Mouse (Mus musculus) olfactory bulb, adult 2 months (tissue): ENCODE results near the gene Zbtb38. TPM values are rescaled to one million over a fixed set of nuclear protein-coding genes. Genes with fewer than 3 reads are reported as not detected.

Experiments
- H3K27ac ChIP-seq: fragments of 200-500 bp; 2 replicates; pipeline ENCODE4 v1.5.1; 2012; ENCODE audit warnings: low read depth, low read length; ENCODE audit not compliant: insufficient read depth
- H3K4me1 ChIP-seq: fragments of 200-500 bp; 2 replicates; pipeline ENCODE4 v1.6.1; 2012; ENCODE audit warnings: low read length; ENCODE audit not compliant: control insufficient read depth, insufficient read depth
- H3K4me3 ChIP-seq: fragments of 200-500 bp; 2 replicates; pipeline ENCODE4 v1.5.1; 2012; ENCODE audit warnings: mild to moderate bottlenecking, low read depth, low read length, moderate library complexity; ENCODE audit not compliant: insufficient read depth
- CTCF ChIP-seq: fragments of 200-500 bp; IDR thresholded peaks from 2 replicates; pipeline ENCODE4 v1.5.1; 2012; ENCODE audit warnings: low read depth, mild to moderate bottlenecking, low read length, moderate library complexity; ENCODE audit not compliant: insufficient read depth
- POLR2A ChIP-seq: fragments of 200-500 bp; IDR thresholded peaks from 2 replicates; pipeline ENCODE4 v1.6.1; 2012; ENCODE audit warnings: mild to moderate bottlenecking, low read depth, low read length, moderate library complexity; ENCODE audit not compliant: insufficient read depth
- WGBS: fragments of 180-500 bp; shearing (Covaris S2); methylation state at CpG from one replicate; pipeline ENCODE4 v1.1.7; 2018; 5-methylcytosine and 5-hydroxymethylcytosine counted together
- polyA plus RNA-seq: library from polyadenylated mRNA; stranded (reverse); fragments of >200 nt; gene quantifications from 2 replicates; pipeline ENCODE4 v1.2.4, GENCODE M21; 2012; ENCODE audit warnings: low replicate concordance; ENCODE audit not compliant: missing spikeins, insufficient read depth, insufficient read length

Zbtb38 gene
- polyA plus RNA-seq, 1 experiment = 74.3 TPM

- no peak for TF ChIP-seq POLR2A
- no peak for TF ChIP-seq CTCF
- Histone ChIP-seq H3K4me3 (no peak overlapping the region), H3K27ac (no peak overlapping the region), H3K4me1 (peaks cover 27% of the 10 kb centered on the region)
- WGBS = 74% methylated on average over 12 of the region's 12 CpGs
These were observed 40.6 kb downstream of the Zbtb38 start for GRCm38 (mm10) chr9:96712045-96712444.

- H3K4me1 ChIP-seq = peaks cover 32% of the 10 kb centered on the region
- no peak overlapping the region for H3K27ac ChIP-seq
- WGBS = 71% methylated on average over 15 of the region's 15 CpGs
- no peak overlapping the region for H3K4me3 ChIP-seq
- no peak for TF ChIP-seq POLR2A
- TF ChIP-seq CTCF = no peak
These were observed 42.2 kb downstream of the Zbtb38 start for GRCm38 (mm10) chr9:96710241-96710946.

- Histone ChIP-seq H3K4me1 (peaks cover 32% of the 10 kb centered on the region), H3K4me3 (no peak overlapping the region), H3K27ac (no peak overlapping the region)
- TF ChIP-seq CTCF (no peak), POLR2A (no peak)
- 90% methylated on average over 9 of the region's 9 CpGs for WGBS
These were observed 43.7 kb downstream of the Zbtb38 start for GRCm38 (mm10) chr9:96708905-96709304.

- Histone ChIP-seq H3K4me3 (no peak overlapping the region), H3K4me1 (peaks cover 28% of the 10 kb centered on the region), H3K27ac (no peak overlapping the region)
- 71% methylated on average over 4 of the region's 4 CpGs for WGBS
- TF ChIP-seq POLR2A (no peak), CTCF (no peak)
These were observed 44.7 kb downstream of the Zbtb38 start for GRCm38 (mm10) chr9:96707964-96708363.

- Histone ChIP-seq H3K27ac (peak overlapping the region; percentile 10; the same call in 1 of the 2 replicates), H3K4me3 (no peak overlapping the region), H3K4me1 (peaks cover 21% of the 10 kb centered on the region)
- TF ChIP-seq CTCF (no peak), POLR2A (no peak)
- WGBS = 23% methylated on average over 11 of the region's 11 CpGs
These were observed 46.9 kb downstream of the Zbtb38 start for GRCm38 (mm10) chr9:96705576-96706285.

- H3K27ac ChIP-seq = no peak overlapping the region
- WGBS = 84% methylated on average over 9 of the region's 9 CpGs
- peaks cover 16% of the 10 kb centered on the region for H3K4me1 ChIP-seq
- no peak for TF ChIP-seq CTCF
- no peak for TF ChIP-seq POLR2A
- no peak overlapping the region for H3K4me3 ChIP-seq
These were observed 47.7 kb downstream of the Zbtb38 start for GRCm38 (mm10) chr9:96704935-96705334.

- H3K4me1 ChIP-seq = peaks cover 20% of the 10 kb centered on the region
- 62% methylated on average over 10 of the region's 10 CpGs for WGBS
- no peak overlapping the region for H3K4me3 ChIP-seq
- no peak overlapping the region for H3K27ac ChIP-seq
- no peak for TF ChIP-seq CTCF
- TF ChIP-seq POLR2A = no peak
These were observed 50.7 kb downstream of the Zbtb38 start for GRCm38 (mm10) chr9:96701891-96702290.

- 97% methylated on average over 6 of the region's 6 CpGs for WGBS
- Histone ChIP-seq H3K4me3 (no peak overlapping the region), H3K4me1 (peaks cover 20% of the 10 kb centered on the region), H3K27ac (no peak overlapping the region)
- no peak for TF ChIP-seq POLR2A
- no peak for TF ChIP-seq CTCF
These were observed 53.2 kb downstream of the Zbtb38 start for GRCm38 (mm10) chr9:96699276-96700035.
